Comparison of ENCODE assay signal across 24 mouse cellular contexts in the genomic region with DNA sequence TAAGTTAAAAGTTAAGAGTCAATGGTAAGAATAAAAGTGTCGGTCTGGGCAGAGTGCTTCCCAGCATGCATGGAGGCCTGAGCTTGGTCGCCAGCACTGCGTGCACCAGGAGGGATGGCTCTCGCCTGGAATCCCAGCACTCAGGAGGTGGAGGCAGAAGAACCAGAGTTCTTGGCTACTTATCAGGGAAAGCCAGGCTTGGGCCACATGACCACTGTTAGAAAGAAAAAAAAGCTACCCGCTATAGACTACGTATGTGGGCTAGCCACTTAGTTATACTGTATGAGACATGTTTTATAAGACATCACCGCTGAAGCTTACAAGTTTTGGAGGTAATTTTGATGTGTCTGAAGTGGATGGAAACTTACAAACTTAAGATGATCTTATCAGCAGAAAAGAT. TPM values are rescaled to one million over a fixed set of nuclear protein-coding genes. Genes with fewer than 3 reads are reported as not detected.
"Had no signal": no experiment of that assay in that cellular context is flagged by ENCODE, and none has a peak within 500 bp of the region (broad histone marks: within the 10 kb centered on the region; RNA-seq: fewer than 3 reads in every experiment).

No protein-coding gene starts in this region.

- H3K27ac ChIP-seq: kidney, embryonic 15.5 days; limb, embryonic 12.5 days; limb, embryonic 15.5 days; neural tube, embryonic 13.5 days; stomach, embryonic 15.5 days had no signal

- H3K4me2 ChIP-seq: kidney, embryonic 15.5 days; limb, embryonic 12.5 days; limb, embryonic 15.5 days; midbrain, embryonic 11.5 days; neural tube, embryonic 13.5 days; stomach, embryonic 15.5 days had no signal

- H3K4me3 ChIP-seq: kidney, embryonic 15.5 days; limb, embryonic 12.5 days; limb, embryonic 15.5 days; myocyte; neural tube, embryonic 13.5 days; stomach, embryonic 15.5 days had no signal

- H3K9ac ChIP-seq: kidney, embryonic 15.5 days; limb, embryonic 12.5 days; limb, embryonic 15.5 days; neural tube, embryonic 13.5 days; stomach, embryonic 15.5 days had no signal

- H3K9me3 ChIP-seq: kidney, embryonic 15.5 days; limb, embryonic 12.5 days; limb, embryonic 15.5 days; neural tube, embryonic 13.5 days; stomach, embryonic 15.5 days had no signal

- H3K4me1 ChIP-seq: kidney, embryonic 15.5 days; limb, embryonic 12.5 days; limb, embryonic 15.5 days; stomach, embryonic 15.5 days had no signal

- H3K27me3 ChIP-seq: kidney, embryonic 15.5 days; limb, embryonic 12.5 days; limb, embryonic 15.5 days; neural tube, embryonic 13.5 days; stomach, embryonic 15.5 days had no signal

- H3K36me3 ChIP-seq: stomach, embryonic 15.5 days had no signal

- DNase-seq: kidney, adult 11 months; kidney, adult 8-10 months; kidney, postnatal 10 days; kidney, postnatal 36 days; left cerebral cortex, postnatal 4 days; lung, adult 2 months; lung, postnatal 14 days; lung, postnatal 4 days; retina, postnatal 1 day; right cerebral cortex, postnatal 25 days; spleen, adult 18-20 months; thymus, postnatal 36 days had no signal

RNA-seq across cellular contexts. Expression of a gene that starts 26.4 kb away (rescaled TPM):
- total RNA-seq: megakaryocyte progenitor cell, adult 5-6 weeks; neutrophil, adult 5-6 weeks had no signal
- polyA plus RNA-seq: lung, adult 2 months; lung, embryonic 16.5 days; thymus, postnatal 0 days; urinary bladder, adult 2 months had no signal
